Mouse (Mus musculus) testis, postnatal 10 days (tissue): ENCODE data around the gene Elf4.
A peak's percentile ranks its signal among the peaks of the same experiment; 100 is the strongest.
"Not testable (repeated sequence)": the region's sequence is repeated elsewhere in the genome, so short reads cannot be mapped to it uniquely, and the experiment has no call there.

Experiments used
- DNase-seq: peaks from one replicate; pipeline ENCODE4 v3.0.0; 2021; ENCODE audit warnings: low spot score

Gene Elf4

GRCm38 (mm10) chrX:48436082-48436481 is 26.9 kb downstream of the Elf4 start:
- DNase-seq = not testable (repeated sequence)

DNA sequence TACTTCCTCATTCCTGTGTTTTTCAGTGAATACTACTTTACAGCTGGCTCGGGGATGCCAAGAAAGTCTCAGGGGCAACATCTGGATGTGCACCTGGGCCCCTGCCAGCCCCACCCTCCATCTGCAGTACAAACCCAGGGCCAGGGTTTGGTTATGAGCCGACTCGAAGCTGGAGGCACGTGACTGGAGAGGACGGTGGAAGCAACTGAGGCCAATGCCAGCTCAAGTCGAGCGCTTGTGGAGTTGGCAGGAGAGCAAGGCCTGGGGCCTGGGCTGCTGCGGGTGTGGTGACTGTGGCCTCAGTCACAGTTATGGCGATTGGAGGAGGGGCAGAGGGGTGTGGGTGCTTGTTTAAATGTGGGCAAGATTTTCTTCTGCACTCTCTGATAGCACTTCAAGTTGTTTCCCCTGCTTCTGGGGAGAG is 27.4 kb downstream of the Elf4 start:
- DNase-seq = no peak

GRCm38 (mm10) chrX:48434251-48434650 is 28.7 kb downstream of the Elf4 start:
- DNase-seq = no peak

- DNase-seq = no peak
Measured at GRCm38 (mm10) chrX:48433527-48433899, 29.4 kb downstream of the Elf4 start.

DNA sequence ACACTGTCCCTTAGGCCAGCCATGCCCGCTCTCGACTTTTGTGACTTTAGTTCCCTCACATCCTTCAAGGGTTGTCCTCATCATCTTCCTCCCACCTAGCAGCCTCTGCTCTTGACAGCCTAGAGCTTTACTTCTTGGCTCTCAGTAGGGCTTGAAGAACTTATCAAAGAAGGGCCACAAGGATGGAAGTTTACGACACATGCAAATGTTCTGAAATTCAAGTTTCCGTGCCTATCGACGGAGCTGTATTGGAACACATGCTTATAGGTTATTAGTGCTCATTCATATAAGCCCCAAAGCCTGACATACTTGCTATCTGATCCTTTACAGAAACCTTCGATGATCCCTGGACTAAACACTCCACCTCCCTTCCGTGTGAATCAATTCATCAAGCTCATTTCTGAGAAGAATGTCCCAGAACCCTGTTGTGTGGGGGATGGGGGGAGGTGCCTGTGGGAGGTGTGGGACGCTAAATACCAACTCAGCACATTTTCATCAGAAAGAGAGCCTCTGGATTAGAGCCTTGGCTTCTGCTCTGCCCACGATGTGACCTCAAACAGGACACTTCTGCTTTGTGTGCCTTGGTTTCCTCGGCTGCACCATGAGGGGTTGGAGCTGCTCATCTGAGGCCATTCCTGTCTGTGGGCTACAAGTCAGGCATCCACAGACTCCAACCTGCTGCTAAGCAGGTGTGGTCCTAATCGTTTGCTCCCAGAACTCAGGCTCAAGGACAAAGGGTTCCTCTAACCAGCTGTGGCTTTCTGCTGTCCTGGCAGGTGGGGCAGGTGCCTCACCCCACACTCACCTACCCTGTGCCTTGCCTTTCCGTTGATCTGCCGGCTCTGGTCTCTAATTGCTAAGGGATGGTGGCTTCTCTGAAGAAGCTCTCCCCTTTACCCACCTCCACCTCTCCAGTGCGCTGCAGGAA is 30.1 kb downstream of the Elf4 start:
- DNase-seq = no peak

DNA sequence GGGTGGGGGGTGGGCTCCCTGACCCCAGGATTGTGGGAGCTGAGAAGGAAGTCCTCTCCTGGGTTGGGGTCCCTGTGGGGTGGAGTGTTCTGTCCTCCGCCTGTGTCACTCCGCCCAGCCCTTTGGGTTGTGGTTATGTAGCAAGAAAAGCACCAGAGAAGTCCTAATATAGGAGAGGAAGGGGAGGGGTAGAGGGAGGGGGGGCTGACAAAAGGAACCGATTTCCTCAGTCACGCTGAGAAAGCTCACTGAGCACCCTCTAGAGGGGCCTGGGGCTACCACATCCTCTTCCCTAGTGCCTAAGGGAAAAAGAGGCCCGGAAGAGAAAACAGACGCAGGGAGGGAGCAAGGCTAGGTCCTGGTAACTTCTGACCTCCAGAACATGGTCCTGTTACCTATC is 33.4 kb downstream of the Elf4 start:
- no peak for DNase-seq

- no peak for DNase-seq
Measured at GRCm38 (mm10) chrX:48429100-48429499, 33.8 kb downstream of the Elf4 start.

DNA sequence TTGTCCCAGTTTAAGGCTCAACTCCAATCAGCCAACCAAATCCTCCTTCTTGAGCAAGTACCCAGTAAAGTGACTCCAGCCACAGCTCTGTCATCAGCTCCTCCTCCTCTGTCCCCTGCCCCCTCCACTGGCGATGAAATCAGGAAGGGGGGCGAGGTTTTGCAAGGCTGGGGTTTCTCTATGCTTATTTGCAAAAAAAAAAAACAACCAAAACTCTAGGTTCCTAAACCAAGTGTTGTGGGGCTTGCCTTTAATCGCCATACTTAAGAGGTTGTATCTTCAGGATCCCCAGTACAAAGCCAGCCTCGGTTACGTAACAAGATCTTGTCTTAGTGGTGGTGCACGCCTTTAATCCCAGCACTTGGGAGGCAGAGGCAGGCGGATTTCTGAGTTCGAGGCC is 34.3 kb downstream of the Elf4 start:
- DNase-seq = no peak

DNA sequence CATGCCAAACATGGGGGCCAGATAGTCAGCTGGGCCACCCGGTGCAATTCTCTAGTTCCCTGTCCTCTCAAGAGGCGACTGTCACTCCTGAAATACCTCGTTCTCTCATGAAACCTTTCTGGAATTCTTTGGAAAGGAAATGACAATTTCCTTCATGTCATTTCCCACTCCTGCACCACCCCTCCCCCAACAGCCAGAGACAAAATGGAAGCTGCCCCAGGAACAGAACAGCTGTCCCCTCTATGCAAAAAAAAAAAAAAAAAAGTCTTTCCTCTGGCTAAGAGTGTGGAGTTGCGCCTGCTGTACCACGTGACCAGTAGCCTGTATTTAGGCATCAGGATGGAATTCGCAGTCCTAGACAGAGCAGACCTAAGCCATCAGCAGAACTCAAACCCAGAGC is 34.7 kb downstream of the Elf4 start:
- no peak for DNase-seq

GRCm38 (mm10) chrX:48425280-48425679 is 37.7 kb downstream of the Elf4 start:
- DNase-seq = no peak

GRCm38 (mm10) chrX:48424583-48424982 is 38.3 kb downstream of the Elf4 start:
- DNase-seq = no peak

GRCm38 (mm10) chrX:48423671-48424070 is 39.3 kb downstream of the Elf4 start:
- DNase-seq = no peak

GRCm38 (mm10) chrX:48422986-48423385 is 39.9 kb downstream of the Elf4 start:
- DNase-seq = peak; percentile 78

GRCm38 (mm10) chrX:48418417-48418816 is 44.5 kb downstream of the Elf4 start:
- no peak for DNase-seq

DNA sequence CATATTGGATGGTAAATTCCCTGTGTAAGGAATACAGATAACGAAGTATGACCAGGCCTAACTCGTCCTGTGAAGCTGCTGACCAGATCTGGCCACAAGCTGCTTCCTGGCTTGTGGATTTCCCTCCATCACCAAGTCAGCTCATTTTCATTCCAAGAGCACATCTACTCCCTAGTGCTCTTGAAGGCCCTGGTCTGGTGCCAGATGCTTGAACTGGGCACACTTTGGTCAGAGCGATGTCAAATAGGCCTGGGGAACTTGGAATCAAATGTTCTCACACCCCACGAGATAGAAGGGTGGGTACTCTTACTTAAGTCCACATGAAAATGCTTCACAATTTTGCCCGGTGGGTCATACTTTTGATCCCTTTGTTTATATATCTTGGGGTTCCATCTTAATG is 48.6 kb downstream of the Elf4 start:
- DNase-seq = no peak

GRCm38 (mm10) chrX:48412629-48413028 is 50.3 kb downstream of the Elf4 start:
- no peak for DNase-seq

DNA sequence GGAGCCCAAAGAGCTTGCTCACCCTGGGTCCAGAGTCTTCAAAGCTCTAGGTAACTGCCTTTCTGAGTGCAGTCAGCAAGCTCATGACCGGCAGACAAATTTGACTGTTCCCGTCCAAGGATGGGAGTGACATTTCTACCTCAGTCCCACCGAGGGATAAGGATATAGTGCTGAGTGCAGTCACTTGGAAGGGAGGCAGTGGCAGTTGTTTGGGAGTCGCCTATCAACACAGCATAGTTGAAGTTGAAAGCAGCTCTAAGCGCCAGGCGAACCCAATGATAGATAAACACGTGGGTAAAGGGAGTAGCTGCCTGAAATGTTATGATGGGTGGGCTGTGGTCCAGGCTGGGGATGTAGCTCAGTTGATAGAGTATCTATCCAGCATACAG is 52.5 kb downstream of the Elf4 start:
- no peak for DNase-seq

- peak; percentile 94 for DNase-seq
Measured at GRCm38 (mm10) chrX:48409611-48410387, 53.1 kb downstream of the Elf4 start.

- no peak for DNase-seq
Measured at GRCm38 (mm10) chrX:48405141-48405540, 57.8 kb downstream of the Elf4 start.

GRCm38 (mm10) chrX:48399994-48400393 is 62.9 kb downstream of the Elf4 start:
- no peak for DNase-seq

DNA sequence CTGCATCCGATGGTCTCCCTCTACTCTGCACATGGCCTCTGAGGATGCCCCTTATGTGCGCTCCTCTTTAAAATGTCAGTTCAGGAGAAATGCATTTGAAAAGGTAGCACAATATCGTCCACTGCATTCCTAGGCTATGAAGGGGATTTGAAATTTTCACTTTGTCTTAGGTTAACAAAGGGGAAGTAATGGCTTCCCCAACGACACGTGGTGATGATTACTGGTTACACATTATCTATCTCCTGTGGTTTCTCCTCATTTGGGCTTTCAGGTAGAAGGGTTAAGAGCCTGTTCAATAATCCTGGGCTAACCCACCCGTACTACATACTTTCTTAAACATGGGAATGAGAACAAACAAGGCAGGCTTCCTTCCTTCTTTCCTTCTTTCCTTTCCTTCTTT is 73.6 kb downstream of the Elf4 start:
- no peak for DNase-seq

GRCm38 (mm10) chrX:48385927-48386326 is 77.0 kb downstream of the Elf4 start:
- no peak for DNase-seq

DNA sequence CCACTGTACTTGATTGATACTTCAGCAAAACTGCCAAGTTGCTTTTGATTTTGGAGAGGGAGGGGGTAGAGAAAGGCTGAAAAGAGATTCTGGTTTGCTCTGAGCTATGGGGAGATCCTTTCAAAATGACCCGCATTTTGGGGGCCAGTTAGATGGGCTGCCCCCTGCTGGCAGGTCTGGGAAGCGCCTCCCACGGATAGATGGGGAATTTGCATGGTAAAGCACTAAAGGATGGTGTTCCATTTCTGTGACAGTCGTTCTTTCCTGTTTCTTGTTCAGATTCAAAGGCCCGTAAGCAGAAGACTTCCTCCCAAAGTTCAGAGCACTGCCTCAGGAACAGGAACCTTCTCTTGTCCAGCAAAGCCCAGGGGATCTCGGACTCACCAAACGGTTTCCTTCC is 79.3 kb downstream of the Elf4 start:
- peak; percentile 71 for DNase-seq
